Mouse (Mus musculus) yolk sac, embryonic 10.5 days (tissue): ENCODE results near the gene Poldip3.
A peak's percentile ranks its signal among the peaks of the same experiment; 100 is the strongest.
"Not testable (repeated sequence)": the region's sequence is repeated elsewhere in the genome, so short reads cannot be mapped to it uniquely, and the experiment has no call there.

Source experiments
- DNase-seq: peaks from one replicate; pipeline ENCODE4 v3.0.0-alpha.2; 2017; ENCODE audit warnings: low spot score

The Poldip3 gene

GRCm38 (mm10) chr15:83129530-83130231 is 19.5 kb downstream of the Poldip3 start:
- DNase-seq, result no peak

- DNase-seq, result not testable (repeated sequence)
Measured at GRCm38 (mm10) chr15:83127037-83127436, 22.1 kb downstream of the Poldip3 start.

- DNase-seq, result no peak
Measured at GRCm38 (mm10) chr15:83126582-83126981, 22.6 kb downstream of the Poldip3 start.

GRCm38 (mm10) chr15:83124625-83125024 is 24.6 kb downstream of the Poldip3 start:
- DNase-seq, result no peak

- peak; percentile 91 for DNase-seq
Measured at GRCm38 (mm10) chr15:83122566-83123145, 26.5 kb downstream of the Poldip3 start, which contains the start of gene Rrp7a. Gene Rrp7a (minus strand): TSS chr15:83122801.

- DNase-seq, result peak; percentile 61
Measured at GRCm38 (mm10) chr15:83121709-83122565, 27.2 kb downstream of the Poldip3 start.

GRCm38 (mm10) chr15:83118360-83118759 is 30.8 kb downstream of the Poldip3 start:
- no peak for DNase-seq

- DNase-seq, result no peak
Measured at GRCm38 (mm10) chr15:83115071-83115470, 34.1 kb downstream of the Poldip3 start.

GRCm38 (mm10) chr15:83114106-83114505 is 35.1 kb downstream of the Poldip3 start:
- no peak for DNase-seq

- no peak for DNase-seq
Measured at GRCm38 (mm10) chr15:83112898-83113297, 36.3 kb downstream of the Poldip3 start.

GRCm38 (mm10) chr15:83111874-83112273 is 37.3 kb downstream of the Poldip3 start:
- DNase-seq, result no peak

- DNase-seq, result no peak
Measured at GRCm38 (mm10) chr15:83111290-83111689, 37.9 kb downstream of the Poldip3 start.

GRCm38 (mm10) chr15:83107814-83108213 is 41.4 kb downstream of the Poldip3 start:
- DNase-seq, result no peak

GRCm38 (mm10) chr15:83106426-83106825 is 42.8 kb downstream of the Poldip3 start:
- no peak for DNase-seq

- no peak for DNase-seq
Measured at GRCm38 (mm10) chr15:83103111-83103510, 46.1 kb downstream of the Poldip3 start.

- DNase-seq, result no peak
Measured at GRCm38 (mm10) chr15:83100332-83100662, 48.9 kb downstream of the Poldip3 start.

- peak; percentile 92 for DNase-seq
Measured at GRCm38 (mm10) chr15:83099533-83100331, 49.5 kb downstream of the Poldip3 start.

GRCm38 (mm10) chr15:83095950-83096349 is 53.2 kb downstream of the Poldip3 start:
- no peak for DNase-seq

- no peak for DNase-seq
Measured at GRCm38 (mm10) chr15:83093687-83094086, 55.5 kb downstream of the Poldip3 start.

GRCm38 (mm10) chr15:83090874-83091273 is 58.3 kb downstream of the Poldip3 start:
- no peak for DNase-seq

GRCm38 (mm10) chr15:83089429-83089605 is 59.9 kb downstream of the Poldip3 start, which contains the start of gene Serhl:
Gene Serhl (plus strand): TSS chr15:83089506.
- no peak for DNase-seq
